Mouse (Mus musculus) cortical plate, adult 2 months (tissue): ENCODE data around the gene Dzank1.

Source experiments
- CTCF ChIP-seq: fragments of 200-500 bp; IDR thresholded peaks from 2 replicates; pipeline ENCODE4 v1.5.1; 2011; ENCODE audit warnings: mild to moderate bottlenecking, control low read depth, low read length; ENCODE audit not compliant: insufficient read depth; ENCODE audit errors: extremely low read depth
- POLR2A ChIP-seq: fragments of 200-500 bp; IDR thresholded peaks from 2 replicates; pipeline ENCODE4 v1.6.1; 2011; ENCODE audit warnings: mild to moderate bottlenecking, low read length, control low read depth; ENCODE audit not compliant: insufficient read depth; ENCODE audit errors: extremely low read depth

DNA sequence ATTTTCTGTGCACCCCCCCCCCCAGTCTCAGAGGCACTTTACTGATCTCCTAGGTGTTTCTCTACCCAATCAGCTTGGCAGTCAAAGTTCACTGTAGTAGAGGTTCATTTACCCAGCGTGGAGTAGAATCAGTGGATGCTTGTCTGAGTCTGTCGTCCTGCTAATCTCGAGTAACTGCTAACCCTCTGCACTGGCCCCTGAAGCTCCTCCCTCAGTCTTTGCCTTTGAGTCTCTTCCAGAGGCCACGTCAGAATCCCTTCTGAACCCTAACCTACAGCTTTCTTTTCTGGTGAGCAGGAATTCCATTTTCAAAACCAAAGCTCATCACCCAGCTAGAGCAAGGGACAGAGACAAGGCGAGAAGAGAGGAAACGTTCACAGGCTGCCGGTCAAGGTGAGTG, 63.0 kb downstream of the Dzank1 start:
- no peak for TF ChIP-seq CTCF
- no peak for TF ChIP-seq POLR2A
